In the genomic region with DNA sequence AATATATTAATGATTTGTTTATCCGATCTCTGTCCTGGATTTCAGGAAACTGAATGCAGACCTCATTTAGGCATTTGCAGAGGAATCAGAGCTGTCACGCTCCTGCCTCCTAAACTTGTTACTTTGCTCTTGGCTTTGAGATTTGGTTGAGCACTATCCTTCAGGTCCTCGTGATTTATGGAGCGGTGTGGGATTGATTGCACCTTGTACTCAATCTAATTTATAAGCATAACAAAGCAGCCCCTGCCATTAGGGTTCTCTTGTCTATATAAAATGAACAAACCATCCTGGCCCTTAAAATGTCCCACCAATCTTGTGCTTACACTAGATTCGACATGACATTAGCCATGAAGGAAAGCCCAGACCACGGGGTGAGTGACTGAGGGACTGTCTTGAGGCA, we compare ENCODE assay signal across 29 mouse cellular contexts. TPM values are rescaled to one million over a fixed set of nuclear protein-coding genes. Genes with fewer than 3 reads are reported as not detected.
DNase-seq lines count a peak whose midpoint lies in the region; ATAC-seq and TF ChIP-seq lines count a peak whose summit lies in the region.
"Had no signal": no experiment of that assay in that cellular context is flagged by ENCODE, and none has a peak within 500 bp of the region (broad histone marks: within the 10 kb centered on the region; RNA-seq: fewer than 3 reads in every experiment).

No protein-coding gene starts in this region.

- peak; percentile 39 for DNase-seq in heart, adult 11 months
- no peak for DNase-seq in heart, postnatal 14 days
- no peak for DNase-seq in kidney, adult 8-10 months
- peak; percentile 43 for DNase-seq in lung, embryonic 14.5 days
- DNase-seq in lung, postnatal 10 days = no peak
- no peak for DNase-seq in cerebellum, adult 9-11 months
- DNase-seq: adrenal gland, adult 8-10 months; adrenal gland, postnatal 25 days; cerebellum, adult 18-20 months; cerebellum, adult 9-10 months; cerebellum, postnatal 25 days; embryo, embryonic 11 days; gastrocnemius, adult 2 months; gastrocnemius, postnatal 14 days; heart, adult 18-20 months; heart, postnatal 10 days; heart, postnatal 4 days had no signal

- H3K9me3 ChIP-seq in kidney, embryonic 16.5 days (ENCODE audit: low read length) = no peaks in the 10 kb centered on the region
- H3K9me3 ChIP-seq in lung, embryonic 14.5 days (ENCODE audit: low read depth, low read length) = no peaks in the 10 kb centered on the region
- H3K9me3 ChIP-seq: forebrain, embryonic 10.5 days; forebrain, embryonic 13.5 days; heart, embryonic 12.5 days; heart, embryonic 15.5 days had no signal

- H3K4me1 ChIP-seq in kidney, embryonic 16.5 days (ENCODE audit: insufficient read depth, low read length) = peaks cover 12% of the 10 kb centered on the region; the same call in 1 of the 2 replicates
- peaks cover 3% of the 10 kb centered on the region; the same call in 1 of the 2 replicates for H3K4me1 ChIP-seq in lung, embryonic 14.5 days (ENCODE audit: insufficient read depth)
- H3K4me1 ChIP-seq: heart, embryonic 12.5 days; heart, embryonic 15.5 days had no signal

- no peak overlapping the region for H3K4me2 ChIP-seq in kidney, embryonic 16.5 days (replicated peaks; ENCODE audit: low read depth, low read length)
- no peak overlapping the region for H3K4me2 ChIP-seq in lung, embryonic 14.5 days
- H3K4me2 ChIP-seq: forebrain, embryonic 13.5 days; heart, embryonic 12.5 days; heart, embryonic 15.5 days; hindbrain, embryonic 14.5 days had no signal

- ATAC-seq in kidney, embryonic 16.5 days (ENCODE audit: low FRiP score, low TSS enrichment) = peak; percentile 73; the same call in 1 of the 2 replicates
- no peak for ATAC-seq in lung, embryonic 14.5 days (ENCODE audit: insufficient read depth)
- ATAC-seq: activated CD4-positive, CD25-positive, alpha-beta regulatory T cell, adult 4 months; CD4-positive, CD25-positive, alpha-beta regulatory T cell, adult 4 months; forebrain, embryonic 13.5 days; forebrain, embryonic 16.5 days; hindbrain, postnatal 0 days; inflammation-experienced regulatory T-cells, adult 6 months had no signal

- WGBS in kidney, embryonic 16.5 days = 27% methylated on average over 6 of the region's 6 CpGs
- WGBS in lung, embryonic 14.5 days = 45% methylated on average over 6 of the region's 6 CpGs

- H3K27ac ChIP-seq in kidney, embryonic 16.5 days (ENCODE audit: low read length) = no peak overlapping the region
- no peak overlapping the region for H3K27ac ChIP-seq in lung, embryonic 14.5 days (ENCODE audit: low read depth)
- H3K27ac ChIP-seq: forebrain, embryonic 10.5 days; forebrain, embryonic 13.5 days; gastrocnemius, adult 2 months; heart, embryonic 15.5 days; hindbrain, embryonic 14.5 days; hindbrain, postnatal 0 days had no signal

- H3K27me3 ChIP-seq in kidney, embryonic 16.5 days (ENCODE audit: insufficient read depth, low read length) = 0 out of 2 replicates have a peak, but pooled peaks cover under 1% of the 10 kb centered on the region
- no peaks in the 10 kb centered on the region for H3K27me3 ChIP-seq in lung, embryonic 14.5 days (ENCODE audit: insufficient read depth, low read length)
- H3K27me3 ChIP-seq: heart, embryonic 12.5 days; heart, embryonic 15.5 days had no signal

- no peak for TF ChIP-seq CTCF in lung, embryonic 14.5 days (IDR thresholded peaks at IDR 0.05; ENCODE audit: low read depth)

- H3K36me3 ChIP-seq in kidney, embryonic 16.5 days (ENCODE audit: insufficient read depth, low read length) = no peaks in the 10 kb centered on the region
- no peaks in the 10 kb centered on the region for H3K36me3 ChIP-seq in lung, embryonic 14.5 days (ENCODE audit: insufficient read depth)
- H3K36me3 ChIP-seq: forebrain, embryonic 10.5 days; heart, embryonic 12.5 days; heart, embryonic 15.5 days had no signal

- intact Hi-C loops in heart, postnatal 14 days (cut with DNase I) = no loop called here

- H3K9ac ChIP-seq in kidney, embryonic 16.5 days (replicated peaks; ENCODE audit: low read length) = no peak overlapping the region
- H3K9ac ChIP-seq in lung, embryonic 14.5 days = no peak overlapping the region
- H3K9ac ChIP-seq: forebrain, embryonic 13.5 days; heart, embryonic 12.5 days; heart, embryonic 15.5 days; hindbrain, embryonic 14.5 days had no signal

- no peak overlapping the region for H3K4me3 ChIP-seq in kidney, embryonic 16.5 days (ENCODE audit: low read length)
- no peak overlapping the region for H3K4me3 ChIP-seq in lung, embryonic 14.5 days (ENCODE audit: low read depth, low read length)
- H3K4me3 ChIP-seq: forebrain, embryonic 10.5 days; forebrain, embryonic 13.5 days; gastrocnemius, adult 2 months; heart, embryonic 12.5 days; heart, embryonic 15.5 days had no signal

RNA-seq across cellular contexts. Expression of a gene that starts 43.0 kb away (rescaled TPM):
- total RNA-seq in heart, postnatal 14 days (2021) = 1 to 10 TPM; 1.4 to 1.8 TPM
- polyA plus RNA-seq in kidney, embryonic 16.5 days (2015; fragmentation: Nextera tagmentation; extraction: Ambion mirVana) = 0.80 and 1.1 TPM in 2 replicates
- polyA plus RNA-seq in lung, embryonic 14.5 days (2014; fragmentation: Nextera tagmentation; extraction: Ambion mirVana) = 0.86 and 1.4 TPM in 2 replicates
- polyA plus RNA-seq: C2C12 had no signal

Comparison
In these comparisons a context has a peak if more than half of its experiments do, and no peak if none do; other contexts are left out.
1. DNase-seq: peak in heart, adult 11 months (single experiment) and lung, embryonic 14.5 days (single experiment); none in heart, postnatal 14 days (0 of 2), kidney, adult 8-10 months (0 of 2), lung, postnatal 10 days (single experiment) and cerebellum, adult 9-11 months (single experiment).